Mouse (Mus musculus) ES-E14 (cell line): ENCODE measurements around the gene Pld4. TPM values are rescaled to one million over a fixed set of nuclear protein-coding genes. Genes with fewer than 3 reads are reported as not detected.

ENCODE experiments used
- DNase-seq: peaks from one replicate; pipeline ENCODE4 v3.0.0-alpha.2; 2013; ENCODE audit warnings: low read depth, low spot score
- H3K27ac ChIP-seq: 2 replicates; pipeline ENCODE4 v1.5.1; 2012; ENCODE audit warnings: low read depth, mild to moderate bottlenecking, low read length, moderate library complexity, mixed read lengths; ENCODE audit not compliant: poor library complexity, insufficient read depth, severe bottlenecking
- H3K36me3 ChIP-seq: 2 replicates; pipeline ENCODE4 v1.6.1; 2012; ENCODE audit warnings: mild to moderate bottlenecking, low read length, moderate library complexity, mixed read lengths; ENCODE audit not compliant: control insufficient read depth, poor library complexity, insufficient read depth, severe bottlenecking
- H3K4me1 ChIP-seq, 2 experiments: fragments of 150-350 bp in 1 of 2; sonication (generic) in 1 of 2; 2 replicates each; pipeline ENCODE4 v1.6.1; 2012; ENCODE audit warnings: low read length in 2 of 2, mild to moderate bottlenecking in 1 of 2, mixed read lengths in 1 of 2; ENCODE audit not compliant: control insufficient read depth in 2 of 2, insufficient read depth in 2 of 2, poor library complexity in 1 of 2
- H3K4me3 ChIP-seq, 2 experiments: fragments of 150-350 bp in 1 of 2; sonication (generic) in 1 of 2; 2 replicates each; pipeline ENCODE4 v1.5.1; 2012; ENCODE audit warnings: low read length in 2 of 2, low read depth in 1 of 2, mild to moderate bottlenecking in 1 of 2, mixed read lengths in 1 of 2; ENCODE audit not compliant: insufficient read depth in 1 of 2, poor library complexity in 1 of 2, severe bottlenecking in 1 of 2
- H3K9ac ChIP-seq: 2 replicates; pipeline ENCODE4 v1.6.1; 2012; ENCODE audit warnings: low read depth, mild to moderate bottlenecking, low read length, mixed read lengths; ENCODE audit not compliant: poor library complexity, insufficient read depth, severe bottlenecking
- H3K9me3 ChIP-seq: fragments of 150-350 bp; sonication (generic); 2 replicates; pipeline ENCODE4 v1.6.1; 2012; ENCODE audit warnings: low read depth, mild to moderate bottlenecking, low read length; ENCODE audit not compliant: control insufficient read depth, insufficient read depth
- CHD2 ChIP-seq: IDR thresholded peaks from 2 replicates; pipeline ENCODE4 v1.6.1; 2014; ENCODE audit warnings: mild to moderate bottlenecking, low read depth, low read length, inconsistent platforms
- HCFC1 ChIP-seq: IDR thresholded peaks from 2 replicates; pipeline ENCODE4 v1.6.1; 2012; ENCODE audit warnings: low read length, inconsistent platforms, borderline replicate concordance; ENCODE audit not compliant: insufficient read depth
- MAFK ChIP-seq: IDR thresholded peaks from 2 replicates; pipeline ENCODE4 v1.6.1; 2014; ENCODE audit warnings: mild to moderate bottlenecking, low read depth, low read length, inconsistent platforms; ENCODE audit not compliant: insufficient read depth
- ZC3H11A ChIP-seq: IDR thresholded peaks from 2 replicates; pipeline ENCODE4 v1.6.1; 2012; ENCODE audit warnings: low read depth, mild to moderate bottlenecking, inconsistent platforms, low read length, borderline replicate concordance
- ZNF384 ChIP-seq: IDR thresholded peaks from 2 replicates; pipeline ENCODE4 v1.6.1; 2012; ENCODE audit warnings: low read depth, low read length, inconsistent platforms
- in situ Hi-C, 2 experiments: fragments of 600-800 bp; cut with MboI; formaldehyde crosslinking; loops; one replicate each; pipeline ENCODE4 v1.15.1; 2025; ENCODE audit warnings: low sequenced_read_pairs in 2 of 2, inconsistent platforms in 1 of 2; ENCODE audit not compliant: unreplicated experiment in 2 of 2
- total RNA-seq: library from RNA; depleted of rRNA; stranded (reverse); fragments of 300-350 nt; gene quantifications from 2 replicates; pipeline ENCODE4 v1.2.3, GENCODE M21; 2012

Pld4 gene
- total RNA-seq, 1 experiment: 2.4 TPM

- Histone ChIP-seq H3K9ac (no peak overlapping the region), H3K27ac (no peak overlapping the region), H3K36me3 (no peaks in the 10 kb centered on the region), H3K4me1 (no peaks in the 10 kb centered on the region), H3K4me3 (no peak overlapping the region), H3K9me3 (no peaks in the 10 kb centered on the region)
- TF ChIP-seq ZNF384 (no peak), HCFC1 (no peak), CHD2 (peak; percentile 86), ZC3H11A (no peak), MAFK (peak; percentile 97)
- DNase-seq: peak; percentile 44
- in situ Hi-C loops: no loop called here
Measured at GRCm38 (mm10) chr12:112769031-112769430, 8.6 kb downstream of the Pld4 start.

GRCm38 (mm10) chr12:112769751-112770150, 9.3 kb downstream of the Pld4 start:
- no peaks in the 10 kb centered on the region for H3K4me1 ChIP-seq
- no peak overlapping the region for H3K4me3 ChIP-seq
- H3K9ac ChIP-seq: no peak overlapping the region
- H3K9me3 ChIP-seq: no peaks in the 10 kb centered on the region
- no peak for DNase-seq
- TF ChIP-seq MAFK: no peak
- TF ChIP-seq ZC3H11A: no peak
- TF ChIP-seq CHD2: no peak
- TF ChIP-seq ZNF384: no peak
- no peak for TF ChIP-seq HCFC1
- in situ Hi-C loops: no loop called here
- H3K36me3 ChIP-seq: no peaks in the 10 kb centered on the region
- no peak overlapping the region for H3K27ac ChIP-seq

- Histone ChIP-seq H3K4me3 (no peak overlapping the region), H3K9me3 (no peaks in the 10 kb centered on the region), H3K27ac (no peak overlapping the region), H3K4me1 (no peaks in the 10 kb centered on the region), H3K9ac (no peak overlapping the region), H3K36me3 (no peaks in the 10 kb centered on the region)
- in situ Hi-C loops: no loop called here
- no peak for TF ChIP-seq MAFK
- no peak for TF ChIP-seq CHD2
- TF ChIP-seq HCFC1: no peak
- no peak for TF ChIP-seq ZNF384
- no peak for TF ChIP-seq ZC3H11A
- no peak for DNase-seq
Measured at GRCm38 (mm10) chr12:112770396-112770795, 9.9 kb downstream of the Pld4 start.

GRCm38 (mm10) chr12:112772306-112772705, 11.9 kb downstream of the Pld4 start:
- Histone ChIP-seq H3K9ac (no peak overlapping the region), H3K36me3 (no peaks in the 10 kb centered on the region), H3K4me3 (no peak overlapping the region), H3K4me1 (no peaks in the 10 kb centered on the region), H3K9me3 (no peaks in the 10 kb centered on the region), H3K27ac (no peak overlapping the region)
- TF ChIP-seq MAFK: no peak
- TF ChIP-seq CHD2: no peak
- no peak for TF ChIP-seq HCFC1
- TF ChIP-seq ZC3H11A: no peak
- no peak for TF ChIP-seq ZNF384
- no peak for DNase-seq
- in situ Hi-C loops: no loop called here

GRCm38 (mm10) chr12:112773366-112773765, 12.9 kb downstream of the Pld4 start:
- in situ Hi-C loops: no loop called here

More at GRCm38 (mm10) chr12:112773366-112773765, 12.9 kb downstream of the Pld4 start:
- no peaks in the 10 kb centered on the region for H3K36me3 ChIP-seq
- no peaks in the 10 kb centered on the region for H3K4me1 ChIP-seq
- H3K27ac ChIP-seq: no peak overlapping the region
- no peak for TF ChIP-seq MAFK
- no peak for TF ChIP-seq CHD2
- no peak for TF ChIP-seq ZNF384
- no peaks in the 10 kb centered on the region for H3K9me3 ChIP-seq
- no peak overlapping the region for H3K4me3 ChIP-seq
- H3K9ac ChIP-seq: no peak overlapping the region
- no peak for DNase-seq
